Mouse (Mus musculus): ENCODE measurements at regions not wholly inside any gene's neighbourhood (a gene's known extent, or its start where the extent isn't known, plus 50 kb on each side); places are given as distances from the start of the nearest gene placed in this dataset.

GRCm38 (mm10) chr2:138640654-138641053, 384.3 kb downstream of the Btbd3 start:
- ATAC-seq (ENCODE audit: insufficient number of reproducible peaks, low FRiP score, low TSS enrichment, low read depth): no peak
- Histone ChIP-seq H3K9me3 (replicated peaks) (no peaks in the 10 kb centered on the region), H3K4me2 (replicated peaks) (no peak overlapping the region), H3K27me3 (no peaks in the 10 kb centered on the region), H3K4me3 (replicated peaks) (no peak overlapping the region), H3K27ac (replicated peaks) (no peak overlapping the region), H3K9ac (no peak overlapping the region), H3K36me3 (no peaks in the 10 kb centered on the region), H3K4me1 (no peaks in the 10 kb centered on the region)
- WGBS: 90% methylated on average over 2 of the region's 2 CpGs

GRCm38 (mm10) chr2:138641335-138641734, 385.0 kb downstream of the Btbd3 start:
- Histone ChIP-seq H3K4me2 (replicated peaks) (no peak overlapping the region), H3K4me3 (replicated peaks) (no peak overlapping the region), H3K9ac (no peak overlapping the region), H3K36me3 (no peaks in the 10 kb centered on the region), H3K9me3 (replicated peaks) (no peaks in the 10 kb centered on the region), H3K4me1 (no peaks in the 10 kb centered on the region), H3K27ac (replicated peaks) (no peak overlapping the region), H3K27me3 (no peaks in the 10 kb centered on the region)
- 94% methylated on average over 1 of the region's 1 CpGs for WGBS
- no peak for ATAC-seq (ENCODE audit: insufficient number of reproducible peaks, low FRiP score, low TSS enrichment, low read depth)

GRCm38 (mm10) chr2:138648616-138649015, 392.3 kb downstream of the Btbd3 start:
- Histone ChIP-seq H3K9me3 (replicated peaks) (no peaks in the 10 kb centered on the region), H3K27me3 (no peaks in the 10 kb centered on the region), H3K36me3 (no peaks in the 10 kb centered on the region), H3K27ac (replicated peaks) (no peak overlapping the region), H3K4me2 (replicated peaks) (no peak overlapping the region), H3K4me3 (replicated peaks) (no peak overlapping the region), H3K4me1 (no peaks in the 10 kb centered on the region), H3K9ac (no peak overlapping the region)
- no peak for ATAC-seq (ENCODE audit: insufficient number of reproducible peaks, low FRiP score, low TSS enrichment, low read depth)
- WGBS: 48% methylated on average over 3 of the region's 3 CpGs

- H3K9ac ChIP-seq: no peak overlapping the region
- no peak for ATAC-seq (ENCODE audit: insufficient number of reproducible peaks, low FRiP score, low TSS enrichment, low read depth)
- H3K4me2 ChIP-seq (replicated peaks): no peak overlapping the region
- no peaks in the 10 kb centered on the region for H3K9me3 ChIP-seq (replicated peaks)
- no peaks in the 10 kb centered on the region for H3K36me3 ChIP-seq
- H3K4me3 ChIP-seq (replicated peaks): no peak overlapping the region
- no peaks in the 10 kb centered on the region for H3K27me3 ChIP-seq
- no peak overlapping the region for H3K27ac ChIP-seq (replicated peaks)
- no peaks in the 10 kb centered on the region for H3K4me1 ChIP-seq
These were observed 403.0 kb downstream of the Btbd3 start for GRCm38 (mm10) chr2:138659376-138659775.

GRCm38 (mm10) chr2:138670307-138670706, 413.9 kb downstream of the Btbd3 start:
- Histone ChIP-seq H3K4me2 (replicated peaks) (no peak overlapping the region), H3K9me3 (replicated peaks) (no peaks in the 10 kb centered on the region), H3K4me3 (replicated peaks) (no peak overlapping the region), H3K4me1 (no peaks in the 10 kb centered on the region), H3K27me3 (no peaks in the 10 kb centered on the region), H3K27ac (replicated peaks) (no peak overlapping the region), H3K9ac (no peak overlapping the region), H3K36me3 (no peaks in the 10 kb centered on the region)
- no peak for ATAC-seq (ENCODE audit: insufficient number of reproducible peaks, low FRiP score, low TSS enrichment, low read depth)

- no peak overlapping the region for H3K27ac ChIP-seq (replicated peaks)
- no peaks in the 10 kb centered on the region for H3K36me3 ChIP-seq
- no peaks in the 10 kb centered on the region for H3K27me3 ChIP-seq
- no peak overlapping the region for H3K4me2 ChIP-seq (replicated peaks)
- H3K9ac ChIP-seq: no peak overlapping the region
- ATAC-seq (ENCODE audit: insufficient number of reproducible peaks, low FRiP score, low TSS enrichment, low read depth): no peak
- no peak overlapping the region for H3K4me3 ChIP-seq (replicated peaks)
- no peaks in the 10 kb centered on the region for H3K4me1 ChIP-seq
- no peaks in the 10 kb centered on the region for H3K9me3 ChIP-seq (replicated peaks)
These were observed 418.4 kb downstream of the Btbd3 start for GRCm38 (mm10) chr2:138674801-138675200.

GRCm38 (mm10) chr2:138675229-138676065, 419.1 kb downstream of the Btbd3 start:
- Histone ChIP-seq H3K4me1 (no peaks in the 10 kb centered on the region), H3K36me3 (no peaks in the 10 kb centered on the region), H3K9ac (no peak overlapping the region), H3K4me2 (replicated peaks) (no peak overlapping the region), H3K9me3 (replicated peaks) (no peaks in the 10 kb centered on the region), H3K4me3 (replicated peaks) (no peak overlapping the region), H3K27me3 (no peaks in the 10 kb centered on the region), H3K27ac (replicated peaks) (no peak overlapping the region)
- WGBS: 66% methylated on average over 3 of the region's 3 CpGs
- ATAC-seq (ENCODE audit: insufficient number of reproducible peaks, low FRiP score, low TSS enrichment, low read depth): no peak

- no peak overlapping the region for H3K4me2 ChIP-seq (replicated peaks)
- no peak for ATAC-seq (ENCODE audit: insufficient number of reproducible peaks, low FRiP score, low TSS enrichment, low read depth)
- no peak overlapping the region for H3K27ac ChIP-seq (replicated peaks)
- no peaks in the 10 kb centered on the region for H3K9me3 ChIP-seq (replicated peaks)
- H3K4me1 ChIP-seq: no peaks in the 10 kb centered on the region; the same call in 1 of the 2 replicates
- H3K9ac ChIP-seq: no peak overlapping the region
- no peak overlapping the region for H3K4me3 ChIP-seq (replicated peaks)
- no peaks in the 10 kb centered on the region for H3K27me3 ChIP-seq
- H3K36me3 ChIP-seq: no peaks in the 10 kb centered on the region
These were observed 431.9 kb downstream of the Btbd3 start for GRCm38 (mm10) chr2:138688140-138688871.

- no peak overlapping the region for H3K27ac ChIP-seq (replicated peaks)
- no peaks in the 10 kb centered on the region for H3K36me3 ChIP-seq
- no peaks in the 10 kb centered on the region for H3K9me3 ChIP-seq (replicated peaks)
- no peak for ATAC-seq (ENCODE audit: insufficient number of reproducible peaks, low FRiP score, low TSS enrichment, low read depth)
- no peak overlapping the region for H3K9ac ChIP-seq
- 81% methylated on average over 5 of the region's 5 CpGs for WGBS
- no peak overlapping the region for H3K4me3 ChIP-seq (replicated peaks)
- H3K4me1 ChIP-seq: no peaks in the 10 kb centered on the region; the same call in 1 of the 2 replicates
- H3K4me2 ChIP-seq (replicated peaks): no peak overlapping the region
- no peaks in the 10 kb centered on the region for H3K27me3 ChIP-seq
These were observed 433.1 kb downstream of the Btbd3 start for GRCm38 (mm10) chr2:138689497-138689896.

- Histone ChIP-seq H3K9ac (no peak overlapping the region), H3K9me3 (replicated peaks) (no peaks in the 10 kb centered on the region), H3K4me1 (no peaks in the 10 kb centered on the region), H3K27ac (replicated peaks) (no peak overlapping the region), H3K27me3 (no peaks in the 10 kb centered on the region), H3K4me3 (replicated peaks) (no peak overlapping the region), H3K36me3 (no peaks in the 10 kb centered on the region), H3K4me2 (replicated peaks) (no peak overlapping the region)
- ATAC-seq (ENCODE audit: insufficient number of reproducible peaks, low FRiP score, low TSS enrichment, low read depth): no peak
- WGBS: 50% methylated on average over 4 of the region's 4 CpGs
These were observed 446.4 kb downstream of the Btbd3 start for GRCm38 (mm10) chr2:138702783-138703182.

- H3K36me3 ChIP-seq: no peaks in the 10 kb centered on the region
- H3K27me3 ChIP-seq: no peaks in the 10 kb centered on the region
- no peak overlapping the region for H3K4me3 ChIP-seq (replicated peaks)
- no peaks in the 10 kb centered on the region for H3K4me1 ChIP-seq
- no peak overlapping the region for H3K4me2 ChIP-seq (replicated peaks)
- H3K9ac ChIP-seq: no peak overlapping the region
- 84% methylated on average over 4 of the region's 4 CpGs for WGBS
- H3K27ac ChIP-seq (replicated peaks): no peak overlapping the region
- H3K9me3 ChIP-seq (replicated peaks): no peaks in the 10 kb centered on the region
- no peak for ATAC-seq (ENCODE audit: insufficient number of reproducible peaks, low FRiP score, low TSS enrichment, low read depth)
These were observed 447.7 kb downstream of the Btbd3 start for GRCm38 (mm10) chr2:138703943-138704541.
